Mouse (Mus musculus): ENCODE data around the gene Btbd2.
"Not testable (repeated sequence)": the region's sequence is repeated elsewhere in the genome, so short reads cannot be mapped to it uniquely, and the experiment has no call there.

Btbd2 gene

DNA sequence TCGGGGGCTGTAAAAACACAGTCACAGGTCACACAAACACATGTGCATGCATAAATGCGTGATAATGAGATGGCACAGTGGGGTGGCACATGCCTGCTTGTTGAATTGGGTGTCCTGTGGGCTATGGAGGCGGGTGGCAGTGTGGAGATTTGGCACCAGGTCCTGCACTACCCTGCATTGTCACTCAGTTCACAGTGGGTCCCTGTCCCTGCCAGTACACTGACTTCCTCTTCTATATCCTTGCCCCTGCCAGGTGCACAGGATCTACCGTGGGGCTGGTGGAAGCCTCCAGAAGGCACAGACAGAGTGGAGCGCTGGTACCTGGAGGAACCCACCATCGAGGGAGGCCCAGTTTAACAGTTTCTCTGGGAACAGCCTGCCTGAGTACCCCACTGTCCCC lies 42.5 kb downstream of the Btbd2 start:
- ATAC-seq (ENCODE audit: insufficient number of reproducible peaks, low FRiP score, low TSS enrichment), result no peak

DNA sequence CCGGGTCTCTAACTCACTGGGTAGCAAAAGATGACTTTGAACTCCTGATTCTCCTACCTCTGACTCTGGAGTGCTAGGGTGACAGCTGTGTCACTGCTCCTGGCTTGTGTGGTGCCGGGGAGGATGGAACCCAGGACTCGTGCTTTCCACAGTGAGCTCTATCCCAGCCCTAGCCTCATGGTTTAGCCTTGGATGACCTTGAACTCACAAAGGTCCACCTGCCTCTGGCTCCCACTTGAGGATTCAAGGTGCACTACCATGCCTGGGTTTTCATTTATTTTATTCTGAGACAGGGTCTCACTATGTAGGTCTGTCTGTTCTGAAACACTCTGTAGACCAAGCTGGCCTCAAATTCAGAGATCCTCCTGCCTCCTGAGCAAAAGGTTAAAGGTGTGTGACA lies 43.0 kb downstream of the Btbd2 start:
- ATAC-seq (ENCODE audit: insufficient number of reproducible peaks, low FRiP score, low TSS enrichment), result no peak

DNA sequence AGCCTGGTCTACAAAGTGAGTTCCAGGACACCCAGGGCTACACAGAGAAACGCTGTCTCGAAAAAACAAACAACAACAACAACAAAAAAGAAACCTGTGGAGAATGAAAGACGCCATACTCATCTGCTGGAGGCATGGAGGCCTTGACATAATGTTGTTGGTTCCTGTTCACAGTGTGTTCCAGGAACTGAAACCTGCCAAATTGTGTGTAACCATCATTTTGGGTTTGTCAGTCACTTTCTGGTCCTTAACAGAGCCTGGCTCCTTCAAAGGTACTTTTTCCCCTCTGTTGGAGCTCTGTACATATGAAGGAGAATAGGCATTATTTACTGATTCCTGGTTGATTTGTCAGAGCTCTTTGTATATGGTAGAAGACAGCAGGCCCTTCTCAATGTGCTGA lies 45.0 kb downstream of the Btbd2 start:
- ATAC-seq (ENCODE audit: insufficient number of reproducible peaks, low FRiP score, low TSS enrichment), result no peak

DNA sequence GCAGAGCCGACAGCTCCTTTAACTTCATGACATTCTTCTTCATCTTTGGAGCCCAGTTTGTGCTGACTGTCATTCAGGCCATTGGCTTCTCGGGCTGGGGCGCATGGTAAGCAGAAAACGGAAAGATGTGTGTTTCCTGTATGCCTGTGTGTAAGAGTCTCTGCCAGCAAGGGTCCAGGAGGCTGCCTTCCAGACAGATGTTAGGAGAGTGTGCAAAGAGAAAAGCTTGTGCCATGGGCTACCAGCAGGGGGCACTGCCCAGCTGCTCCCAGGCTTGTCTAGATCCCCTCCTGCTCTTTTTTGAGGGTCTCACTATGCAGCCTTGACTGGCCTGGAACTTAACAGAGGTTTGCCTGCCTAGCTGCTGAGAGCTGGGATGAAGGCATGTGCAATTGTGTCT lies 45.8 kb downstream of the Btbd2 start:
- no peak for ATAC-seq (ENCODE audit: insufficient number of reproducible peaks, low FRiP score, low TSS enrichment)

DNA sequence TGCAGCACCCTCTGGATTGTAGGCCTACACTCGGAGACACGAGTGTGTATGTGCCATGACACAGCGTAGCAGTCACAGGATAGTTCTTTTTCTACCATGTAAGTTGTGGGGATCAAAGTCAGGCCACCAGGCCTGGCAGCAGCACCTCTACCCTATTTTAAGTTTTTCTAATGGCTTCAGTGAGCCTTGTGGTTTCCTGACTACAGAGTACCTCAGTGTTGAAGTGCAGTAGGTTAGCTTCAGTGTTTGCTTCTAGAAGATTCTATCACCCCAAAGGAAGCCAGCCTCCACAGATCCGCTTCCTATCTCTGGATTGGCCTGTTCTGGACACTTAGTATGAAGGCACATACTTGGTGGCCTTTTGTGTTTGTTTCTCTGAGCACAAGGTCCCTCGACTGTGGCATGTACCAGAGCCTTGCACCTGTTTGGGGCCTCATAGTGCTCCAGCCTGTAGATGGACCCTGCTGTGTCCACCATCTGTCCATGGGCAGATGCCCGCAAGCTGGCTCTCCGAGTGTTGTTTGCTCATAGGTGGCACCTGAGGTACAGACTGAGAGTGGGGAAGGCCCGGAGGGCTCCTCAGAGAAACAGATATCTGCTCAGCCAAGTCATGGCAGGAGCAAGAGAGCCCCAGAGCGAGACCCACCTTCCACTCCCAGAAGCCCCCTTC lies 46.6 kb downstream of the Btbd2 start:
- peak; percentile 45; the same call in 1 of the 2 replicates for ATAC-seq (ENCODE audit: insufficient number of reproducible peaks, low FRiP score, low TSS enrichment)

DNA sequence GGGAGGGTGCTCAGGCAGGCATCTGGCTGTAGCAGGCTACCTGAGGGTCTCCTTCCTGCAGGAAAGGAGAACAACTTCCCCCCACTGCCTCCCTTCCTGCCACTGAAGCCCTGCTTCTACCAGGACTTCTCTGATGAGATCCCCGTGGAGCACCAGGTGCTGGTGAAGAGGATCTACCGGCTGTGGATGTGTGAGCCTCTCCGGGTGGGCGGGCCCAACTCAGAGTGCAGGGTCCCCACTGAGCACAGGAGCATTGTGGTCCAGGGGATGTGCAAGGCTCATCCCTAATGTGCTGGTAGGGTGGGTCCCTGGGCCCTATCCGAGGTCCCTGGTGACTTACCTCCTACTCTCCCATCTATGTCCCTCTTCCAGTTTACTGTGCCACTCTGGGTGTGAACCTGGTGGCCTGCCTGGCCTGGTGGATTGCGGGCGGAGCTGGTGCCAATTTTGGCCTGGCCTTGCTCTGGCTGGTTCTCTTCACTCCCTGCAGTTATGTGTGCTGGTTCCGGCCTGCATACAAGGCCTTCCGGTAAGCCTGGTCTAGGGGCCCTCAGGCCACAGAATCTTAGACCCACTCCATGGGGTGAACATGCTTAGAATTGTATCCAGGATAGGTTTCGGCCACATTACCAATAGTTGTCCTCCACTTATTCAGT lies 47.5 kb downstream of the Btbd2 start:
- ATAC-seq (ENCODE audit: insufficient number of reproducible peaks, low FRiP score, low TSS enrichment), result no peak

DNA sequence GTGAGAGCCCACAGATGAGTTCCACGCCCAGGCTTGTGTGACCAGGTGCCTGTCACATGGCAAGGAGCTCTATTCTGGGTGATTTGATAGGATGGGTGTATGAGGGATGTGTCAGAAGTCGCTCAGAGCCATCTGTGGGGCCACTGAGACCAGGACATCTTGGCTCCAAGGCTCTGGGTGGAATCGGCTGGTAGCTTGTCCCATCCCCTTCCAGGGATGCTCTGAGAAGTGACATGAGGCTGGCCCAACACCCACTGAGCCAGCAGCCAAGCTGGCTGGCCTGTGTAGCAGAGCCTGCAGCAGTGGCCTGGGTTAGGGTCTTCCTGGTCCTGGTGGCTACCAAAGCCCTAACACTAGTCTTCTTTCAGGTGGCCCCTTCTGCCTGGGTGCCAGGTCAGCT lies 48.4 kb downstream of the Btbd2 start:
- ATAC-seq (ENCODE audit: insufficient number of reproducible peaks, low FRiP score, low TSS enrichment), result no peak

DNA sequence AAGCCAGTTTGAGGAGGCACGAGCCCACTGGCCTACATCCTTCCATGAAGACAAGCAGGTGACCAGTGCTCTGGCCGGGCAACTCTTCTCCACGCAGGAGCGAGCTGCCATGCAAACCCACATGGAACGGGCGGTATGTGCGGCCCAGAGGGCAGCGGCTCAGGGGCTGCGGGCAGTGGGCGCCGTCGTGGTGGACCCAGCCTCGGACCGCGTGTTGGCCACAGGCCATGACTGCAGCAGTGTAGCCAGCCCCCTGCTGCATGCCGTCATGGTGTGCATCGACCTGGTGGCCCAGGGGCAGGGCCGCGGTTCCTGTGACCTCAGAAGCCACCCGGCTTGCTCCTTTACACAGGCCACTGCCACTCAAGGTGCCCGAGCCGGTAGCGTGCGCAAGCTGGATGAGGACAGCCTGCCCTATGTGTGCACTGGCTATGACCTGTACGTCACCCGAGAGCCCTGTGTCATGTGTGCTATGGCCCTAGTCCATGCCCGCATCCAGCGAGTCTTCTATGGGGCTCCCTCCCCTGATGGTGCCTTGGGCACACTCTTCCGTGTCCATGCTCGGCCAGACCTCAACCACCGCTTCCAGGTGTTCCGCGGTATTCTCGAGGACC lies 50.0 kb downstream of the Btbd2 start:
- no peak for ATAC-seq (ENCODE audit: insufficient number of reproducible peaks, low FRiP score, low TSS enrichment)

DNA sequence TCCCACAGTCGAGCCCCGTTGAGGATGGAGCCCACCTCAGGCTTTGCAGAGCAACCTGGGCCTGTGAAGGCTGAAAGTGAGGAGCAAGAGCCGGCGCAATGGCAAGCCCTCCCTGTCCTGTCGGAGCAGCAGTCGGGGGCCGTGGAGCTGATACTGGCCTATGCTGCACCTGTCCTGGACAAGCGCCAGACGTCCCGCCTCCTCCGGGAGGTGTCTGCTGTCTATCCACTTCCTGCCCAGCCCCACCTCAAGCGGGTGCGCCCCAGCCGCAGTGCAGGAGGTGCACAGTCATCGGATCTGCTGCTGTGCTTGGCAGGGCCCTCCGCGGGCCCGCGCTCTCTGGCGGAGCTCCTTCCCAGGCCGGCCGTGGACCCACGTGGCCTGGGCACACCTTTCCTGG lies 50.6 kb downstream of the Btbd2 start:
- ATAC-seq (ENCODE audit: insufficient number of reproducible peaks, low FRiP score, low TSS enrichment), result no peak

DNA sequence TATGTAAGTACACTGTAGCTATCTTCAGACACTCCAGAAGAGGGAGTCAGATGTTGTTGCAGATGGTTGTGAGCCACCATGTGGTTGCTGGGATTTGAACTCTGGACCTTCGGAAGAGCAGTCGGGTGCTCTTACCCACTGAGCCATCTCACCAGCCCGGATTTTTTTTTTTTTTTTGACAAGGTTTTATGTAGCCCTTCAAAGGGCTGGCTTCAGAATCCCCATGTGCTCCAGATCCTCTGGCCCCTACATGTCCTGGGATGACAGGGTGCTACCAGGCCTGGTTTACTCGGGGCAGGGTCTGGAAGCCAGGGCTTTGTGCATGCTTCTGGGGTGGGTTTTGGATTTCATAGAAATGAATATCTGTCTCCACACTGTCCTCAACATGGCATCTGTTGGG lies 51.1 kb downstream of the Btbd2 start, which contains the start of gene Gm49322:
Gene Gm49322, plus strand, starts transcription at position 301 of the 400 bp plus-strand sequence.
- ATAC-seq (ENCODE audit: insufficient number of reproducible peaks, low FRiP score, low TSS enrichment), result not testable (repeated sequence)

DNA sequence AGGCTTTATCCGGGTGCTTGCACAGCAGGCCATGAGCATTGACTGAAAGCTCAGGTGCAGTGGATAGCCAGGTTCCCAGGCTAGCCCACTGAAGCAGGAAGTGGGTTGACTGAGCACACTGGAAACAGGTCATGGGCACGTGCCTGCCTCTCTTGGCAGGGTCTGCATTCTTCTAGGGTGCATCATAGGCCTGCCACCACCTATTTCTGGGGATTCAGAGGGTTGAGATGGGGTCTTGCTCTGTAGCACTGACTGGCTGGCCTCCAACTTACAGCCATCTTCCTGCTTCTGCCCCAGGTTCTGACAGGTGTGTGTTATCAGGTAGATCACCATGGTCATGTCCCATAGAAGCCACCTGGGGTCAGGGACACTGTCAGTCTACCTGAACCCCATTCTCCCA lies 51.9 kb downstream of the Btbd2 start:
- ATAC-seq (ENCODE audit: insufficient number of reproducible peaks, low FRiP score, low TSS enrichment), result no peak

DNA sequence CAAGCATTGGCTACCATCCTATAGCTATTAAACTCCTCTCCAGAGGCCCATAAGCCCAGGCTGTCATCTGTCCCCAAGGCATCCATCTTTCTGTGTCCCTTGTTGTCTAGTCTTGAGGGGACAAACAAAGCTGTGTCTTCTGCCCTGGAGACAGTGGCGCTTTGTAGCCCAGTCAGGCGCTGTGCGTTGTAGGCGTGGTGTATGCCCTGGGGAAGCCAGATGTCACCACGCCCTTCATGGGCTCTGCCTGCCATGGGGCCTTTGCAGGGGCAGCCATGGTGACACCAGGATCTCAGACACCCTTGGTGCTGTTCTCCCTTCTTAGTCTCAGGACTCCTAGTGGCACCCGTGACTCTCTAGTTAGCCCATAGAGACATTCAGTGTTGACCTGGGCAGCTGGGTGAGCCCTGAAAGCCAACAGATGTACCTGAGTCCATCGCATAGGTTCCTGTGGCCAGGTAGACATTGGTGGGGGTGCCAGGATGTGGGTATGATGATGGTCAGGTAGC lies 52.8 kb downstream of the Btbd2 start:
- no peak for ATAC-seq (ENCODE audit: insufficient number of reproducible peaks, low FRiP score, low TSS enrichment)

DNA sequence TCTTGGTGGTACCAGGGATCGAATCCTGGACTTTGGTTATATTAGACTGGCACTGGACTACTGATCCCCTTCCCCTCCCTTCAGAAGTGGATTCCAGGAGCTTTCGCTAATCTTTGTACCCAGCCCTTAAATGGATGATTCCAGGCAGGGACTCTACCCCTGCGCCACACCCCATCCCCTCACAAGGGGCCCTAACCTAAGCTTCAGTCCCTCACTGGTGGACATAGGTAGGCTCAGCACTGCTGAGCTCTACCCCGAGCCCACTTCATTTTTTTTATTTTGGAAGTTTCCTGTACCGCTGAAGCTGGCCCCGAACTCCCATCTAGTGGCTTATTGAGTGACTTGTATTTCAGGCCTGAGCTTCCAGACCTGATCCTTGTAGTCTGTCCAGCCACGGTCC lies 53.5 kb downstream of the Btbd2 start:
- ATAC-seq (ENCODE audit: insufficient number of reproducible peaks, low FRiP score, low TSS enrichment), result no peak

DNA sequence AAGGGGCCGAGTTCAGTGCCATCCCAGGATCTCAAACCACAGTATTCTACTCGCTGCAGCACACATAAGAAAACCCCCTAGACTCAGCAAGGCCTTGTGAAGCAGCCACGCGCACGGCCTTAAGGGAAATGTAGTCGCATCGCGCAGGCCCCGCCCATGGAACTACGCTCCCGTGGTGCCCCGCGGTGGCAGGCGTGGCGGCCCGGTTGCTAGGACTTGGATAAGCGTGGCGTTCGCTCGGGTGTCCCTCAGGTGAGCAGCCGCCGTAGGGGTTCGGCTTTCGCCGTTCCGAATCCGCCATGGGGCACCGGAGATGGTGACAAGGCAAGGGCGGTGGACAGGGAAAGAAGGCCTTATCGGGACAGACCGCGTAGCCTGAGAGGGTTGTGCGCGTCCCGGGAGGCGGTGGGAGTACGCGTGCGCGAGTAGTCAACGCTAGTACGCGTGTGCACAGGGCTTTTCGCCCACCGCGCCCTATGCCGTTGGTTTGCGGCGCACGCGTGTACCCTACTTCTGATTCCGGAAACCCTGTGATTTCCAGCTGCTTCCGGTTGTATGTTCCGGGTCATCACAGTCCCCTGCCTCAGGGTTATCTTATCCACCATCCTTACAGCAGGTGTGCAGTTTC lies 54.1 kb downstream of the Btbd2 start, which contains the start of the genes Scamp4 and Adat3:
Gene Scamp4, plus strand, starts transcription at position 175 of the 628 bp plus-strand sequence.
Gene Adat3, plus strand, starts transcription at position 183 of the 628 bp plus-strand sequence.
- peak; percentile 87 for ATAC-seq (ENCODE audit: insufficient number of reproducible peaks, low FRiP score, low TSS enrichment)

DNA sequence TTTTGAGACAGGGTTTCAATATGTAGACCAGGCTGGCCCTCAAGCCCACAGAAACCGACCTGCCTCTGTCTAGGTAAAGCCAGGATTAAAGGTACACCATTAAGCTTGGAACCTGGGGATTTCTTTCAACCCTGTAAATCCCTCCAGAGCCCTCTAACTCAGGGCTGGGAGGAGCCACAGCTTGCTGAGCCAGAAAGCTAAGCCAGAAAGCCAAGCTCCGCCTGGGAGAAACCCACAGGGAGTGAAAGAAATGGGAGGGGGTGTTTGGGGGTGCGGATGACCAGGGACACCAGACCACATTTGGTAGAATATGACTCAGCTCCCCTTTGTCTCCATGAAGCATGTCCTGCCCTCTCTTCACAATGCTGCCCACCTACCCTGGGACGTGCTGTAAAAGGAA lies 60.6 kb downstream of the Btbd2 start:
- ATAC-seq (ENCODE audit: insufficient number of reproducible peaks, low FRiP score, low TSS enrichment), result no peak

Measured in cerebellum, adult (tissue).